Mouse (Mus musculus) myocyte (in vitro differentiated cells): Measurements from ENCODE around the gene Mcf2l.

Experiments used
- E2F4 ChIP-seq: IDR thresholded peaks from one replicate; pipeline ENCODE4 v1.6.1; 2011; ENCODE audit warnings: mild to moderate bottlenecking, control low read depth, moderate library complexity; ENCODE audit not compliant: insufficient read depth
- MYOD1 ChIP-seq, 3 experiments: IDR thresholded peaks; one replicate each; pipeline ENCODE4 v1.6.1; 2011; ENCODE audit warnings: control low read depth in 2 of 3, low read depth in 2 of 3, mild to moderate bottlenecking in 2 of 3, moderate library complexity in 1 of 3; ENCODE audit not compliant: insufficient read length in 2 of 3, control insufficient read depth in 1 of 3
- POLR2A ChIP-seq: IDR thresholded peaks from one replicate; pipeline ENCODE4 v1.6.1; 2011; ENCODE audit warnings: low read depth, mild to moderate bottlenecking, control low read depth, moderate library complexity; ENCODE audit not compliant: insufficient read length
- USF1 ChIP-seq: IDR thresholded peaks from one replicate; pipeline ENCODE4 v1.6.1; 2011; ENCODE audit warnings: low read depth, mild to moderate bottlenecking, control low read depth, moderate library complexity

GRCm38 (mm10) chr8:12978308-12978707 lies 104.7 kb downstream of the Mcf2l start:
- no peak for TF ChIP-seq E2F4
- no peak for TF ChIP-seq USF1
- no peak for TF ChIP-seq POLR2A
- TF ChIP-seq MYOD1 (IDR thresholded peaks at IDR 0.05; ENCODE audit: control insufficient read depth in 1 of 3, insufficient read length in 2 of 3, low read depth in 2 of 3) = no peak
